Mouse (Mus musculus) frontal cortex, postnatal 10 days (tissue): ENCODE results near the gene Nadk2.

ENCODE experiments used
- DNase-seq, 2 experiments: peaks; one replicate each; pipeline ENCODE4 v3.0.0; 2022; ENCODE audit warnings: low spot score in 2 of 2, mixed read lengths in 1 of 2

Nadk2 gene

GRCm38 (mm10) chr15:9087895-9088682 is 17.0 kb downstream of the Nadk2 start:
- no peak for DNase-seq

DNA sequence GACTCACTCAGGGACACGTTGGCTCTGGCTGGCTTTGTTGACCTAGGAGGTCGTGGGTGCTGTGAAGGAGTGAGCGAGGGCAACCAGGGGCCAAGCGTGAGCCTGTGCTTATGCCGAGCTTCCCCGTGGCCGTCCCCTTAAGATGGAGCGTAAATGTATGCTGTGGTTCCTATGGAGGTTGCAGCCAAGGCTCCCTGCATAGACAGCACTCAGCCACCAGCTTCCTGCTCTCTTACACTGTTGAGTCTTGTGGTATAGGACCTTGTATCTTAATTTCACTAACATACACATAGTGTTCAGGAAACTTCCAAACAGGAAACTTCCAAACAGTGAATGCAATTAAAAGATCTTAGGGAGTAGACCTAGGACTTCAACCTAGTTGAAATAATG is 17.6 kb downstream of the Nadk2 start:
- DNase-seq = no peak

GRCm38 (mm10) chr15:9089136-9089720 is 18.2 kb downstream of the Nadk2 start:
- no peak for DNase-seq

GRCm38 (mm10) chr15:9090662-9091061 is 19.6 kb downstream of the Nadk2 start:
- no peak for DNase-seq

DNA sequence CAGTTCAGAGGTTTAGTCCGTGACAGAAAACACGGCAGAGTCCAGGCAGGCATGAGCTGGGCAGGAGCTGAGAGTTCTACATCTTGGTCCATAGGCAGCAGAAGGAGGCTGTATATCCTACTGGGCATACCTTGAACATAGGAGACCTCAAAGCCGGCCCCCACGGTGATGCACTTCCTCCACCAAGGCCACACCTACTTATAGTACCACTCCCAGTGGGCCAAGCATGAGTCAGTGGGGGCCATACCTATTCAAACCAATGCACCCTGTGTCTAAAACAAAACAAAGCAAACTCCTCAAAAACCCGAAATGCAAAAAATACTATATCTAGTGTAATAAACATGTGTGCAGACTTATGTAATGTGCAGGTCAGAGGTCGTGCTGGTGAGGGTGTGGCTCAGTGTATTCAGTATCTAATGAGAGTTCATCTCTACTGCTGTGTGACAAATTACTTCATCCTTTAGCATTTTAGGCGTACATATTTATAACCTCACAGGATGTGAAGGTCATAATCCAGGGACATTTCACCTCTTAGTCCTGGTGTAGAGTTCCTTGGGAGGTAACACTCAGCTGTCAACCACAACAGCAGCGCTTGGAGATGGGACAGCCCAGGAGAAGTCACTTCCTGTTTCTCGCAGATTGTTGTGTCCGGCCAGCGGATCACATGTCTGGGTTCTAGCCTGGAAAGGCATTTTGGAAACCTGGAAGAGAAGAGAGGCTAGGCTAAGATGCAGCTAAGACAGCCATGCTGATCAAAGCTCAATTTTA is 22.7 kb downstream of the Nadk2 start:
- no peak for DNase-seq

GRCm38 (mm10) chr15:9094366-9094750 is 23.3 kb downstream of the Nadk2 start:
- DNase-seq = peak; percentile 28 to 44

- DNase-seq = no peak
Observed at GRCm38 (mm10) chr15:9096865-9097264, 25.8 kb downstream of the Nadk2 start.

GRCm38 (mm10) chr15:9100446-9101077 is 29.5 kb downstream of the Nadk2 start:
- DNase-seq = peak; percentile 23 to 36

DNA sequence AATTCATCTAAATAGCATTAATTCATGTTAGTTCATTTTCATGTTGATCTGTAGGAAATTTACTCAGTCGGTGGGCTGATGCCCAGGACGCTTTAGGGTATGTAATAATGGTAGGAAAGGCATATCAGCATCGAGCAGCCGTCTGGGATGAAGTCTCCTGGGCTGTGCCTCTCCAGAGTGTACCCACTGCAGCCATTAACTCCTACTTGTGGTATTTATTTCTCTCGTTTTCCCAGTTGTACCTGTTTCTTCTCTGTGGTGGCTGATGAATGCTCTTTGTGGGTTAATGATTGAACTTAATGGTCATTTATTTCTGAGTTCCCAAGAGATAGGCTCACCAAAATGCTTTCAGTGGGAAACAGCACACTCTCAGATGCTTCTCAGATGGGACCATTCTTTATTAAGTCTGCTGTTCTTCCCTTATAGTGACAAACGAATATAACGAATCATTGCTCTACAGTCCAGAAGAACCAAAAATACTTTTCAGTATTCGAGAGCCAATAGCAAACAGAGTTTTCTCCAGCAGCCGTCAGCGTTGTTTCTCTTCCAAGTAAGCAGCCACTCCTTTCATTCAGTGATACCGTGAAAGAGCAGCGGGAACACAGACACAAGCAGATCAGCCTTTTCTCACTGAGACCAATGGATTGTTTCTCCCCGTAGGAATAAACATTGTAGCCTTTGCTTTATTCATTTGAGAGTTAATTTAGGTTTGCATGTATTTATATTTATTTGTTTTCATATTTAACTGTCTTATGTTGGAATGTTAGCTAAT is 35.4 kb downstream of the Nadk2 start:
- no peak for DNase-seq

DNA sequence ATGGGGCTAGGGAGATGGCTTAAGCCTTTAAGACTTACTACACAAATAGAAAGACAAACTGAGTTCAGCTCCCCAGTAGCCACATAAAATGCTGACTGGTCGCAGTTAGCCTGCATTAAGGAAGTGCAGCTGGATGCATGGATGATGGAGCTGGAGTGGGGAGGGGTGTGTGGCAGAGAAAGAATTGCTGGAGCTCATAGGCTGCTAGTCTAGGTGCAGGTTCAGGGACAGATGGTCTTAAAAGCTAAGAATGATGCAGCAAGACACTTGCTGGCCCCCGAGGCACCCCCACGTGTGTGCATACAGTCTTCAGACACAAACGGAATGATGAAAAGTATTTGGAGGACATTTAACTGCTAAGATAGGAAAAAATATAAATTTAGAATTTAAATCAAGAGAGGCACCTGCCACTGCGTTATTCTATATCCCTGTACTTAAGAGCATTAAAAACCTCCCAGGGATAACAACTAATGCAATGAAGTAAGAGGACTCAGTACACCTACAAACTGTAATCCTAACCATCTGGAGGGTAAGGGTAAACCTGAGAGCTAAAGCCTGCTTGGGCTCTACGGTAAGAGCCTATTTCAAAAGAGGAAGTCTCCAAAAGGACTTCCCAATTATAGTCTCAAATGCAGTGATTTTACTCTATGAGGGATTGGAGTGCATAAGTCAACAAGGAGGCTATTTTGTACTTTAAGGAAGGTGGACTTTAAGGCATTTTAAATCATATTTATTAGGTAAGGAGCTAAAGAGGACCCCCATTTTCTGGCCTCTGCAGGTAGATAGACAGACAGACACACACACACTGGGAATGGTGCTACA is 39.7 kb downstream of the Nadk2 start:
- no peak for DNase-seq

- DNase-seq = no peak
Observed at GRCm38 (mm10) chr15:9111648-9112047, 40.6 kb downstream of the Nadk2 start.

DNA sequence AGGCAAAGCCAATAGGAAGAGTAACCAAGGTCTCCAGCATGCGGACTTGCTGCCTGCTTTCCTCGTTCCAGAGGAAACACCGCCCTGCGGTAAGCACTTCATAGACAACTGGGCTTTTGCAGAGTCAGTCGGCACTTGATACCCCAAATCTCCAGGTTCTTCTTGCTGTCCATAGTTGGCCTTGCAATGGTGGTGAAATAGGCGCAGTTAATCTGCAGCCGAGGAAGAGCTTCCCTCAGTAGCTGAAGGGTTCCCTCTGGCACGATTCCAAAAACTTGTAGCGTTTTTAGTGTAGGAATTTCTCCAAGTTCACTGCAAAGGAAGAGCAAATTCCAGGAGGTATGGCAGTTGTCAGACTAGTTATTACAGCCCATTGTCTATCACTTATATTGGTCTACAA is 42.5 kb downstream of the Nadk2 start:
- no peak for DNase-seq

DNA sequence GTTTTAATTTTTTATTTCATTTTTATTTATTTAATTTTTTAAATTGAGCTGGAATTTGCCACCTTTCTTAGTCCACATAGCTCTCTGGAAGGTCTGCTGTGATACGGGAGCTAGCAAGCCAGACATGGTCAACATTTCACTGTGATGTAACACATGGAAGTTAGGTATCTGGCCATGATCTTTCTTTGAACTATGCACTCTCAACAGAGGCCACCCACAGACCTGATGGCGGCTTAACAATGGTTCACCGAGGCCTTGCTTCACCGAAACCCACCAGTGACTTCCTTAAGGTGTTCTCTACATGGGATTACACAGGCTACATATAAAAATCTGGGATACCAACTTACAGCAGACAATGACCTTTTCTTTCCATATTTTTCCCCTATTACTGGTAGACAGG is 43.1 kb downstream of the Nadk2 start:
- DNase-seq = no peak

DNA sequence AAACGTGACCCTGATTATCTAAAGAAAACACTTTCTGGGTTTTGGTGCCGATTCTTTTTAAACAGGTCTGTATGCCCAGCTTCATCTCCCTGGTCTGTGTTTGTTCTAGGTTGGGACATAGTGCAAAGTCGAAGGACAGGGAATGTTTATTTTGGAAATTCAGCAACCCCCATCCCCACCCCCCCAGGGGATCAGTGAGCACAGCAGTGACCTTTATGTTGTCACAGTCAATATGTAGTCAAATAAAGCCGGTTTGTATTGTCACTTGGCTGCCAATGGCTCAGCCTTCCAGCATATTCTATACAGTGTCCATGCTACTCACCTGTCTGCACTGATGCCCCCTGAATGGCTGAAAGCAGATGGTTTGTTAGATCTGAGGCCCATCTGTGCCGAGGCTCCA is 43.5 kb downstream of the Nadk2 start:
- DNase-seq = no peak

- DNase-seq = no peak
Observed at GRCm38 (mm10) chr15:9118852-9119251, 47.8 kb downstream of the Nadk2 start.

DNA sequence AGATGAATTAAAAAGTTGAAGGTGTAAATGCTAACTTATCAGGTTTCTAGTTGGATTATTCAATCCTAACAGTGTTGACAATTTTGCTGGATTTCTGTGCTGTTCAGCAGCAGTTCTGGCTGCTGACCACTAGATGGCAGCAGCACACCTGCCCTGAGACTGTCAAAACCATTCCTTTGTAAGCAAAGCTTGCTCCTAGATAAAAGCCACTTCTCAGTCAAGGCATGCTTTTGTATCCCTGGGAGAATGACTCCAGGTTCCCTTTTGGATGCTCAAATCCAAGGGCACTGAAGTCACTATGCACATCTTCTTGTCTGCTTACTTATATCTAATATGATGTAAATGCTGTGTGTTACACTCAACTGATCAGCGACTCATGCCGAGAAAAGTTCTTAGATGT is 49.0 kb downstream of the Nadk2 start:
- no peak for DNase-seq

GRCm38 (mm10) chr15:9122989-9123388 is 51.9 kb downstream of the Nadk2 start:
- DNase-seq = no peak

GRCm38 (mm10) chr15:9124856-9125255 is 53.8 kb downstream of the Nadk2 start:
- DNase-seq = no peak

DNA sequence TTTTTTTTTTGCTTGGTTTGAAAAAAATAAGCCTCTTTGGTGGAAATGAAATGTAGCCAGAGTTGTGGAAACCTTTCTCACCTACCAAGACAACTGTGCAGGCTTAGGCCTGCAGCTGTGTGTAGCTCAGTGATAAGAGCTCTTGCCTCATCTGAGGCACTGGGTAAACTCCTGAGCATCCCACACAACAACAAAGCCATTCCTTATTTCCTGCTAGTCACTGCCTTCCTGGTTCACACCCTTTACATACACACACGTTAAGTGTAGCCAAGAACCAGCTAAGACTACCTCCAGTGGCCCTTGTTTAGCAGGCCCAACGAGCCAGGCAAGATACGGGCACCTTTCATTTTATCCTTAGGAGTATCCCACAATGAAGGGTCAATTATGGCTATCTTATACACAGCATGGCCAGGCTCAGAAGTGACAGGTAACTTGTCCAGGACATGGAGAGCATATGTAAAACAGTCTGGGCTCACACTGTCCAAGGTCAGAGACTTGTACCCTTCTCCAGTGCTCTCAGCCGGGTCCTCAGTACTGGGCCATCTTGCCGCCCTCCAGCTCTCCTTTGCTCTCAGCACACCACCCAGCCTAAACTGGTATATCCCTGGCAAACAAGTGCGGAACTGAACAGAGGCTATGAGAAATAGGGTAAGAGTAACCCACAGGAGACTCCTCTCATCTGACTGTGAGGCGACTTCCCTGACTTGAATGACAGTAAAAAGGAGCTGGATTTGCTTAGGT is 56.2 kb downstream of the Nadk2 start:
- DNase-seq = no peak
